Mouse (Mus musculus) ES-CJ7 (cell line): Measurements from ENCODE around the gene Cdk8.
"Not testable (repeated sequence)": the region's sequence is repeated elsewhere in the genome, so short reads cannot be mapped to it uniquely, and the experiment has no call there.

Experiments
- DNase-seq: peaks from one replicate; pipeline ENCODE4 v3.0.0; 2011; ENCODE audit warnings: low read depth, low spot score

Cdk8 gene

GRCm38 (mm10) chr5:146230864-146231654 lies at the start of gene Cdk8:
Gene Cdk8, plus strand, starts transcription at chr5:146231230.
- DNase-seq: peak; percentile 98

GRCm38 (mm10) chr5:146185204-146185603 lies 45.8 kb upstream of the Cdk8 start, which contains the start of gene 1700001J03Rik:
Gene 1700001J03Rik, minus strand, starts transcription at chr5:146185304.
- DNase-seq: not testable (repeated sequence)

GRCm38 (mm10) chr5:146187441-146187840 lies 43.6 kb upstream of the Cdk8 start:
- peak; percentile 61 for DNase-seq

- DNase-seq: no peak
These were observed 42.9 kb upstream of the Cdk8 start for GRCm38 (mm10) chr5:146188144-146188543.

- DNase-seq: no peak
These were observed 42.3 kb upstream of the Cdk8 start for GRCm38 (mm10) chr5:146188712-146189111.

GRCm38 (mm10) chr5:146190093-146190492 lies 40.9 kb upstream of the Cdk8 start:
- DNase-seq: no peak

GRCm38 (mm10) chr5:146190501-146191269 lies 40.3 kb upstream of the Cdk8 start:
- DNase-seq: no peak

- DNase-seq: no peak
These were observed 37.7 kb upstream of the Cdk8 start for GRCm38 (mm10) chr5:146193360-146193759.

GRCm38 (mm10) chr5:146199073-146199472 lies 32.0 kb upstream of the Cdk8 start:
- DNase-seq: no peak

GRCm38 (mm10) chr5:146199540-146199939 lies 31.5 kb upstream of the Cdk8 start:
- DNase-seq: peak; percentile 36

GRCm38 (mm10) chr5:146200580-146200979 lies 30.4 kb upstream of the Cdk8 start:
- peak; percentile 37 for DNase-seq

GRCm38 (mm10) chr5:146203921-146204320 lies 27.1 kb upstream of the Cdk8 start:
- DNase-seq: peak; percentile 20

- no peak for DNase-seq
These were observed 25.5 kb upstream of the Cdk8 start for GRCm38 (mm10) chr5:146205537-146205936.

- DNase-seq: no peak
These were observed 10.5 kb upstream of the Cdk8 start for GRCm38 (mm10) chr5:146220501-146220878.

GRCm38 (mm10) chr5:146220879-146221714 lies 9.9 kb upstream of the Cdk8 start, which contains the start of gene Rnf6:
Gene Rnf6, minus strand, starts transcription at chr5:146221555.
- DNase-seq: peak; percentile 98

- no peak for DNase-seq
These were observed 9.3 kb upstream of the Cdk8 start for GRCm38 (mm10) chr5:146221722-146222121.

- no peak for DNase-seq
These were observed 7.2 kb upstream of the Cdk8 start for GRCm38 (mm10) chr5:146223786-146224185.

- peak; percentile 50 for DNase-seq
These were observed 3.5 kb upstream of the Cdk8 start for GRCm38 (mm10) chr5:146227496-146227895.

GRCm38 (mm10) chr5:146229869-146230650 lies 970 bp upstream of the Cdk8 start:
- DNase-seq: no peak

GRCm38 (mm10) chr5:146231655-146231996 lies 596 bp downstream of the Cdk8 start:
- DNase-seq: no peak

- no peak for DNase-seq
These were observed 1.1 kb downstream of the Cdk8 start for GRCm38 (mm10) chr5:146232056-146232675.
